Mouse (Mus musculus) cerebral cortex, adult 2 months (tissue): ENCODE results near the gene Ndufaf2.

Source experiments
- WGBS: fragments of 180-500 bp; shearing (Covaris S2); methylation state at CpG from one replicate; pipeline ENCODE4 v1.1.7; 2018; 5-methylcytosine and 5-hydroxymethylcytosine counted together

Ndufaf2 gene

DNA sequence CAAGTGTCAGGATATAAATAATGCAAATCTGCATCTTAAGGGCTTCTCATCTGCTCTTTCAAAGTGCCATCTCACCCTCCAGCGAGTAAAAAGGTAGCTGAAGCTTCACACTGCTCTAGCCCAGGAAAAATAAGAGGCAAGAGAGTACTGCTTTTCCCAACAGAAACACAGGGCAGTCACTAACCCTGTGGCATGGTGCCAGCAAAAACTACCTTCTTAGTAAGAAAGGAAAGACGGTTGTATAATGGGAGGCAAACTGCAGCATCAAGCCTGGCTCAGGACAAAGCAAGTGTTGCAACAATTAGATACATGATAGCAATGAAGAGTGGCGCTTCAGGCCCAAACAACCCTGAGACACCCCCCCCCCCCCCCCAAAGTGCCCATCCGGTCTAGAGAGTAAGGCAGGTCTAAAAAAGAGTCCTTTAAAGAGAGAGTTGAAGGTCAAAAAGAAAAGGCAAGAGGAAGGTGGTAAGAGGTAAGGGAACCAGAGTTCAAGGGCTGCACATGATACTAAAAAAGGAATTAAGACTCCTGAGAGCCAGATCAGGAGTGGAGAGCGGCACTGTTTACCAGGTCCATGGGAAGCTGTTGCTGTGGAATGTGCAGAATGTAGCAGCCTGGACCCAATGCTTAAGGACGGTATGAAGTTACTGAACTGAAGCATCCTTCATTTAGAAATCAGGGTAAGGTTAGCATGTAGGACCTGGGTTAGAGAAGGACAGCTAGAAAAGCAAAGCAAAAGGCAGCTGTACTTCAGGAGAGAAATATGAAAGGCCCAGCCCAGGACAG lies 26.2 kb downstream of the Ndufaf2 start:
- WGBS: 72% methylated on average over 6 of the region's 6 CpGs

DNA sequence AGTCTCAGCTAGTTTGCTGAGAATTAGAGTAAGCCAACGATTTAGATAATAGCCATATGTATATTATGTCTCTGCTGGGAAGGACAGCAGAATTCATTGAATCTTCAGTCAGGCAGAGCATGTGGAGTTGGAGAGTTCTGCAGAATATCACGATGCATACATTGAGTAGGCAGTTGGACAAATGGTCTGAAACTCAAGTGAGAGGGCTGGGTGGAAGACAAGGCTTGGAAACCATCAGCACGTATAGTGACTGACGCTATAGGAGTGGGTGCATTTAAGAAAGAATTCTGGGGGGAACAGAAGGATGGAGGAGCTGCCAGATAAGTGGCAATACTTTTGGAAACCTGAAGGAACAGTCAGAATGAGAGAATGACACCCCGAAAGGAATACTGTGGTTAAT lies 27.7 kb downstream of the Ndufaf2 start:
- WGBS: 57% methylated on average over 5 of the region's 5 CpGs

DNA sequence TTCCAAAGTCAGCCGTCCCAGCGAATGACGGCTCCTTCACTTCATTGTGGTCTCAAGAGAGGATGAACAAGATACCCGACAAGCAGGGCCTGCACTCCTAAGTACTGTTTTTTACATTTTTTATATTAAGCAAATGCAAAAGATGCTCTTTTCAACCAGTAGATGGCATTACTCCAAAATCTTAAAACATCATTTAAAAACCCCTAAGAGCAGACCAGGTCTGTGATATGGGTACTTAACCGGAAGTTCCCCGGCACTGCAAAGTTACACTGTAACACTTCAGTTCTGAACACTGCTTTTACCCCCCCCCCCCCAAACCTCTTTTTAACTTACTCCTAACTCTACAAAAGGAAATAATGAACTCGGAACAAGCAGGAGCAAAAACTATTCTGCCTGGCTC lies 29.4 kb downstream of the Ndufaf2 start:
- 41% methylated on average over 7 of the region's 7 CpGs for WGBS

DNA sequence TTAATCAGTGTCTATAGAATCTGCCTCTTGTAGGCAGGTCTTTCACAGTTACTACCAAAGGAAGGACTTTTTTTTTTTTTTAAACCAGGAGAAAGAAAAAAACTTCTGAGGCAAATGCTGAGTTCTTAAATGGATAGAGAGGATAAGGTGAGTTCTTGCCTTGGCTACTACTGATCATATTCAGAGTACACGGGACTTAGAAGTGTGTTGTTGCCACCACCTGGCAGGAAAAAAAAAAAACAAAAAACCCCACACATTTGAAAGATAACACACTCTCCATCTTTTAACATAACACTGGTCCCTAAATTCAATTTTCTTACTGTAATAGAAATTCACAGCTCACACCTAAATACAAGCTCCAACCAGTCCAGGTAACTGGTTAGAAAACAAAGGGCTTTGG lies 30.5 kb downstream of the Ndufaf2 start:
- WGBS: 40% methylated on average over 1 of the region's 1 CpGs

DNA sequence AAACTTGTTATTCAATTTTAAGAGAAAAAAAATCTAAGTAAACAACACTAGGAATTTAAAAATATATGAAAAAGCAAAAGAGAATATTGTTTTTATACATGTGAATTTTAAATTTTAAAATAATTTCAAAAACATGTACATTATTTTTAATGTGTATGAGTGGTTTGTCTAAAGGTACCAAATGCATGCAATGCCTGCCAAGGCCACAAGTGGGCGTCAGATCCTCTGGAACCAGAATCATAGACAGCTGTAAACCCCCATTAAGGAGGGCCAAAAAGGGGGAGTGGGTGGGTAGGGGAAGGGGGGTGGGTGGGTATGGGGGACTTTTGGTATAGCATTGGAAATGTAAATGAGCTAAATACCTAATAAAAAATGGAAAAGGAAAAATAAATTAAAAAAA lies 31.3 kb downstream of the Ndufaf2 start:
- WGBS: 9% methylated on average over 1 of the region's 1 CpGs

DNA sequence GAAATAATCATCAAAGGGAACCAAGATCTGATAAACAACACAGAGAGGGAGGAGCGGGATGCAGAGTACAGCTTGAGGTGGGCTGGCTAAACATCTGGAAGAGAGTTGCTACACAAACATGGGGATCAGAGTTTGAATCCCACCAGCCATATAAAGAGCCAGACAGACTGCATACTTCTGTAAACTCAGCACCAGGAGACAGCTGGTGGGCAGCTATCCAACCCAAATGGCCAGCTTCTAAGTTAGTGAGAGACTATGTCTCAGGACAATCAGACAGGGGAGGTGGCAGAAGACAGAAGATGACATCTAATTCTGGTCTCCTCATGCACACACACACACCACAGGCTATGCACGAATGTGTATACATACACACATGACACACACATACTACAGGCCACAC lies 32.2 kb downstream of the Ndufaf2 start:
- 85% methylated on average over 2 of the region's 2 CpGs for WGBS

DNA sequence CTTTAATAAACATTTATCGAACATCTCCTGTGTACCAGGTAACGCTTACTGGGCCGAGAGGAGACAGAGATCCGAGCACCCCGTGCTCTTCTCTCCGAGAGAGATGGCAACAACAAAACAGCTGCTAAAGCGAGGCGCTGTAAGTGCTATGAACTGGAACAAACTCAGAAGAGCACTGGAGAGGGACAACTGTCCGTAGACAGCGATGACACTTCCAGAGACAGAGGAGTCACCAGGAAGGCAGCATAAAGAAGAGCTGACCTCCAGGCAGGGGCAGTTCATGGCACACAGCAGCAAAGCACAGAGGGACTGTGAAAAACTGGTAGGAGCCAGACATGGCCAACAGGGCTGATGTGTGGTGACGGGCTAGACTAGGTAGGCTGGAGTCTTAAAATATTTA lies 34.3 kb downstream of the Ndufaf2 start:
- 86% methylated on average over 11 of the region's 11 CpGs for WGBS

DNA sequence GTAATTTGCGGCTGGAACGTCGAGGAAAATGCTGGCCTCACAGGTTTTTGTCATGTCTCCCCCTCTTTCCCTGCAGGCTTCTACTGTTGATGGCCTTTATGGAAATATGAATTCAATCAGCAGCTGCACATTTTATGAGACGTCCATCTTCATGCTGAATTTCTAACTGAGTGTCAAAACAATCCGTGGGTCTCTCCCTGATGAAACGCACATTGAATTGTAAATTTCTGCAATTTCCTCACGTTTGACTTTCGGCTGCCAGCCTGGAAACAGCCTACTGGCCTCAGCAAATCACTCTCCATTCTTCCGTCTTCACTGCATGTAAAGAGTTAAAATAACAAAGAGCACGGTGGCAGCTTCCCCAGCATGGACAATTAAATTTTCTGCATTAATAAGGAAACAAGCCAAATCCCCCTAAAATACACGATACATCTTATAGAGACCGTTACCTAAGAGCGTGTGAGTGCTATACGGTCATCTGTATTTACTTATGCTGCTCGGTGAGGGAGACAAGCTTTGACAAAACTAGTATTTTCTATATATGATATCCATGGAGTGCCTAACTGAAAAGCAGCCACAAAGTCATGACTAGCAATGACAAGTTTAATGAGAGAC lies 35.2 kb downstream of the Ndufaf2 start:
- WGBS: 61% methylated on average over 15 of the region's 15 CpGs

DNA sequence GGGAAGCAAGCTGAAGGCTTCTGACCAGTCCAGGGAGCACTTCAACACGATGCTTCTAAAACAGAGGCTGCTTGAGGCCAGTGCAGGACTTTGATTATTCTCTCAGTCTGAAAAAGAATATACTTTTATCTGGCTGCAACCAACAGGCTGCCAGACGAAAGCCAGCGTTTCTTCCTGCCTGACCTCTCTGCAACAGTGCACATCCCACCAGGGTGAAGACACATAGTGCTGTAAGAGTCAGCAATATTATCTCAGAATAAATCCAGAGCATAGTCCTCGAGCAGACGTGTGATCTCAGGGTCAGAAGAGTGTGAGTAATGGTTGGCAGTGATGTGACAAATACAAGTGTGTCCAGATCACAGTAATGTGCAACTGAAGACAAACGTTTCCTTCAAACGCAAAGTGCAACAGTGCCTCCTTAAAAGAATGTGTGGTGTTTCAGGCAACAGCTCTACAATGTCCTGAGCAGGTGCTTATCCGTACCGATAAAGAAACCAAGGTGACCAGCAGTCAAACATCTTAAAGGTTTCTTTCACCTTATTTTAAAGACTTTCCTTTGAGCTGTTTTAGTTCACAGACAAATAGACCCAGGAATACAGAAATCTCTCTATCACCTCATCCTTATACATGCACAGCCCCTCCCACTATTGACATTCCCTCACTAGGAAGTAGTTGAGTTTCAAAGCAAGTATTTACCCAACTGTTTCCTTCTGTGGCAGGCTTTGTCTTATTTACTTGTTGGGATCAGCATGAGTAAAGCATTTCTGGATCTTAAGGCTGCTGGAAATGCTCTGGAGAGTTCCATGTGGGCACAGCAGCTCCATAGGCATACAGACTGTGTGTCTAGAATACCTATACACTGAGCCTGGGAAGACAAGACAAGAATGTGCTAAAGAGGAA lies 38.8 kb downstream of the Ndufaf2 start:
- 75% methylated on average over 9 of the region's 9 CpGs for WGBS

DNA sequence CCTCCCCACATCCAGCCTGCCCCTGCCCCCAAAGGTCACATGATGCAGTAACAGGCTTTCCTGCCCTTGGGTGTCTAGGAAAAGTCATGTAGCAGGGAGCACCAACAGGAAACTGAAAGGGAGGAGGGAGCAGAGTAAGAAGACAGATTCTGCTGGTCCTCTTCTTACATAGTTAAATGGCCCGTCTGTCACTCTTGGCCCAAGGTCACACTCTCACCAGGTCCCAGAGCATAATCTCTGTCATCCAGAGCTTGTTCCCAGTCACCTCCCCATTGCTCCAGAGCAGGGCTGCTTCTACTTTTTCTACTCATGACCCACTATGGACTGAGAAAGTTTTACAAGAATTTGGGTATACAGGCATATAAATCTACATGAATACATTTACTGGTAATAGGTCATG lies 40.2 kb downstream of the Ndufaf2 start:
- 81% methylated on average over 1 of the region's 1 CpGs for WGBS

DNA sequence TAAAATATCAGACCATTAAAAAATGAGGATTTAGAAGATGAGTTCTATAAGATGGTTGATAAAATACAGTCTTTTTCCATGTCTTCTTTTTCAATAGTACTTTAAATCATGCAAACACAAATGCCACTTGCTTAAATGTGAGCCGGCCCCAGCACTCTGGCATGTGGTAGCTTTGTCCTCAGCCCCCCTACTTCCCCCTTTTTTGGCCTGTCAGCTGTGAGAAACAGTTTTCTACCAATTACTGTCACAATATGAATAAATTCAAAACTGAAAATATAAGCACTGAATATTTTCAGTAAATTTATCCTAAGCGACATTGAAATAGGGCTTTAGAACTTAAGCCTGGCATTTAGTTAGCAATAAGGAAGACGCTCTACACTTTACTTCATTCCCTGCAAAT lies 44.2 kb downstream of the Ndufaf2 start:
- 77% methylated on average over 3 of the region's 3 CpGs for WGBS

DNA sequence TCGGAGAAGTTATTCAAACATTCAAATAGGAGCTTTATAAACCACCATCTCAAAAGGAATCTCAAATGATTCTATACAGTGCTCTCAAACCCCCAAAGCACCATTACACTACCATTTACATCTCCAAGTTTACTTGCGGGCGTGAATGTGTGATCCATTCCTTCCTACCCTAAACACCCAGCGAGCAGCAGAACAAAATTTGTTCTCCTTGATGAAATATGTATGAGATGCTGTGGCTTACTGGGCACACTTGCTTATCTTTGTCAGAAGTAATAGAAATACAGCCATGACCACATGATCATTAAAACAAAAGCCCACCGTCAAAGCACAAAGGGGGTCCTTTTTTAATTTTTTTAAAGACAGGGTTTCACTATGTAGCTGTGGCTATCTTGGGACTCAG lies 44.9 kb downstream of the Ndufaf2 start:
- 62% methylated on average over 5 of the region's 5 CpGs for WGBS

DNA sequence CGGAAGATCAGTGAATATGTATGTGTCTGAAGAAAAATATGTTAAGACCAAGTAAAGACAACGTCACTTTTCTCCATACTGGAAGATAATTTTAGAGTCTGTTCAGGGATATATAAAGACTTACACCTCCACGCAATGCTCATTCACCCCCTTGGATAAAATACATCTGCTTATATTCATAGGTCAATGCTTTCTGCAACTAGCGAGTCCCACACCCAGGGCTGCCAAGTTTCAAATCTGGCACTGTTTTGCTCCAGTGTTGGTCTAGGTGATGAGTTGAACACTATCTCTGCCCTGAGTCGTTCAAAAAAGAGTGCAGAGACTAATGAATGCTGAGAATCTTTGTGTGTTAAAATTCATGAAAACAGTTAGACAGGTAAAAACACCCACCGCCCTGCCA lies 47.5 kb downstream of the Ndufaf2 start:
- WGBS: 59% methylated on average over 6 of the region's 6 CpGs

DNA sequence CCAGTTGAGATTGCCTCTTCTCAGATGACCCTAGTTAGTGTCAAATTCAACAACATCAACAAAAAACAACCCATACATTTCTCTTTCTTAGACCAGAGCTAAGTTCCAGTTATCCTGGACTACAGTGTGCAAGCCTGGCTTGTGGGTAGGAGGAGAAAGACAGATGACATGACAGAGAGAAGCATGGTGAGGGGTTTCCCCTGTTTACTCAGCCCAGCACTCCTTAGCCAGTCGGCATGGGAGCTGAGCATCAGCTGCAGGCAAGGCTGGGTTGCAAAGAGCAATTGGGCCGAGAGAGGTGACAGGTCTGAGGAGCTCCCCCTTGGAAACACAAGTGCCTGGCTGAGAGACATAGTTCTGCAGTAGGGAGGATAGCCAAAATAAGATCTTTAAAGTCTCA lies 57.7 kb downstream of the Ndufaf2 start:
- 79% methylated on average over 2 of the region's 2 CpGs for WGBS

DNA sequence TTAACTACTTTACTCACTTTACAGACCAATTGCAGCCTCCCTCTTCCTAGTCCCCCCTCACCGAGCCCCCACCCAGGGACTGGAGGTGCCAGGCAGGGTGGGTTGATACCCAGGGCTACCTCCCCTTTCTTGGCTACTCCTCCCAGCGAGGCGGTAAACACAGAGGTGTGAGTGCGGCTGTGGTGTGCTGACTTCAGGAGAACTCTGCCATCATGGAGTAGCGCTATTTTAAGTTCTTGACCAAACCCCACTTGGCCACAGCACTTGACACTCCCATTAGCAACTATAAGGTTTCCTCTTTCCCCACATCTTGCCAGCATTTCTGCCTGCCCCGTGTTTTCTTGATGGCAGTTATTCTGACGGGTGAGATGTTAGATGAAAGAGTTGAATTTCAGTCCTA lies 62.0 kb downstream of the Ndufaf2 start:
- WGBS: 87% methylated on average over 7 of the region's 7 CpGs

DNA sequence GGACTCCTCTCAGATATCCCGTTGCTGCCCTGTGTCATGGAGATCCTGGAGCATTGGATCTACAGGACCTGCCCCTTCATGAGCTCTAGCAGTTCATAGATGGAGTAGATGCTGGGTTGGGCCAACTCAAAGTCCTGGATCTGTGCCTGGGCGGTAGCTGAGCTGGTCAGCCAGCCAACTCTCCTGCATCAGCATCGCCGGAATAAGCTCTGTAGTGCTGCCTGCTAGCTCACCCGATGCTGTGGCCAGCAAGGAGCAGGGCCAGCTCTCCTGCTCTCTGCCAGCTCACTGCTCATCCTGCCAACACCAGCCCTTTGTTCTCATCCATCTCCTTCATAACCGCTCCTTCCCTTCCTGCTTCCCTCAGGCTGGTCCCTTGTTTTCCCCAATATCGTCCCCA lies 62.8 kb downstream of the Ndufaf2 start:
- 47% methylated on average over 7 of the region's 7 CpGs for WGBS

DNA sequence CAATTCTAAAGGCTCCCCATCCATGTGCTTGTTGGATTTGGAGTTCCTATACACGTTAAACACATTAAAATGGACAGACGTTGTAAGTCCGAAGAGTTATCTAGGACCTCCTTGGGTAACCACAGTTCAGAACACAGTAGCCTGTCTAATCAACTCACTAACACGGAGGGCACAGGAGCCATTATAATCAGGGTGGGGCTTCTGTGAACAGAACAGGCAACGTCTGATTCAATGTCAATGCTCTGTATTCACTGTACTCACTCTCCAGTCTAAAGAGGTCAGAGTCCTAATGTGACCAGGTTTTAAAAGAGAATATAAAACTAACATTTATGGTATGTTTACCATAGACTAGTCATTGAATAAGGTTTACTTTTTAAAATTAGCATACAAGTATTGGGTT lies 63.7 kb downstream of the Ndufaf2 start:
- WGBS: 94% methylated on average over 5 of the region's 5 CpGs

DNA sequence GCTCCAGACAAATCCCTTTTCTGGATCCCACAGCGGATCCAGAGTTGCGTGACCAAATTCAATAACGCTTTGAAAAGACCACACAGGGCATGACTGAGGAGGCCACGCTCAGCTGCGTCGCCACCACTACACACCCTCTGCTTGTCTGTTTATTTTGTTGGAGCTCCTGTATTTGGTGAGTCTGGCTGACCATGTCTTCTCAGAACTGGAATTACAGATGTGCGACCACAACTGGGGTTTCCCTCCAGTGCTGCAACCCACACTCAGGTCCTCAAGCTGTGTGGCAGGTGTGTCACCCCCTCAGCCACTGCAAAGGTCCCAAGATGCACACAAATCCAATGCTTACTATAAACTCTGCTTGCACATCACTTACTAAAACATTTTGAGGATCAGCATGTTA lies 66.1 kb downstream of the Ndufaf2 start:
- WGBS: 95% methylated on average over 7 of the region's 7 CpGs

DNA sequence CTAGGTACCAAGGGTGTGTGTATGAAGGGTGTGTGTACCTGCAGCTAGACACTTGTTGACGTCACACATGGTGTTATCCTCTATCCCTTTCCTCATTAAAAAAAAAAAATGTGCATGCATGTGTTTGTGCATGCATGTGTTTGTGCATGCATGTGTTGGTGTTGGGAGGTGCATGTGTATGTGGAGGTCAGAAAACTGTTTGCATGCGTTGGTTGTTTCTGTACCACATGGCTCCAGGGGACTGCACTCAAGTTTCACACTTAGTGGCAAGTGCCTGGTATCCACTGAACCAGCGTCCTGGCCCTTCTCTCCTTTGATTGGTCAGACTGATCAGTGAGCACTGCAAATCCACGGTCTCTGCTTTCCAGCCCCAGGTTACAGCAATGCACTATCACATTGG lies 71.7 kb downstream of the Ndufaf2 start:
- WGBS: 89% methylated on average over 4 of the region's 4 CpGs

DNA sequence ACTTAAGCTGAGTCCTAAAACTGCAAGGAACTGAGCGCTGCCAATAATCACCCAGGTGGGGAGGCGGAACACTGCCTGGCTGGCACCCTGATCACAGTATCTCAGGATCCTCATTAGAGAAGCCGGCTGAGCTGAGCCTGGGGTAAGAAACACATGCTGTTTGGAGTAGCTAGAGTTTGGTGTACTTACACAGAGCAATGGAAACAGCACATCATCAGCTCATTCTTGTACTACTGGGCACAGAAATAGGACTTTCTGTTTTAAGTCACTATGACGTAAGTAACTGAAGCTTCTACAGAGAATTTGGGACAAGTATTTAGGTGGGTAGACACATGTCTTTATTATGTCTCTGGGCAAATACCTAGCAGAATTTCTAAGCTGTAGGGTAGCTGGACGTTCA lies 72.4 kb downstream of the Ndufaf2 start:
- 51% methylated on average over 5 of the region's 5 CpGs for WGBS

DNA sequence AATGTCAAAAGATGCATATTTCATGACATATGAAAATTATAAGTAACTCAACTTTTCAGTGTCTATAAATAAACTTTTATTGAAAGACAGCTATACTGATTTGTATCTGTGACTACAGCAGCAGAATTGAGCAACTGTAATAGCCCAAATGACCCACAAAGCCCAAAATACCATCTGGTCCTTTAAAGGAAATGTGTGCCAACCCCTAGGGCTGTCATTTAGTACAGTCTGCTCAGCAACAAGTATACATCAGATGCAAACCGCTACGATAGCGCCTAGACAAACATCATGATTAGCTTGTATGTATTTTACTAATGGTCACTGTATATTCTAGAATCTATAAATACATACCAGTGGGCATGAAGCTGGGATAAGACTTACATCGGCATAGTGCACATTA lies 74.3 kb downstream of the Ndufaf2 start:
- 85% methylated on average over 4 of the region's 4 CpGs for WGBS

DNA sequence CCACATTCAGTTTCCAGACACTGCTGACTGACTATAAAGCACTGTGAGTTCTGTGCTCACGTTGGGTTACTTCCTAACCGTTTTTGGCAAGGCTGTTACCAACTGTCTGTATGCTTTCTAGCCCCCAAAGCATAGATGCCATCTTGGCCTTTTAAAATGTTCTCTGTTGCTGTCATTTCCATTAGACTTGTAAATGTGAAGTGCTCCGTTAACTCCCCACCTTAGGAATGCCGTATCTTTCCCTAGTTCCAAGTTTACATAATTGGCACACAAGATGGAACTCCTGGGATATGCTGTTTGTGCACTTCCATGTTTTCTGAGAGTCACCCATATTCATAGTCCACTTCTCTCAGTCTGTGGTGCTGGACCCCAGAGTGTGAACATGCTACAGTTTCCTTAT lies 80.5 kb downstream of the Ndufaf2 start:
- 65% methylated on average over 4 of the region's 4 CpGs for WGBS

DNA sequence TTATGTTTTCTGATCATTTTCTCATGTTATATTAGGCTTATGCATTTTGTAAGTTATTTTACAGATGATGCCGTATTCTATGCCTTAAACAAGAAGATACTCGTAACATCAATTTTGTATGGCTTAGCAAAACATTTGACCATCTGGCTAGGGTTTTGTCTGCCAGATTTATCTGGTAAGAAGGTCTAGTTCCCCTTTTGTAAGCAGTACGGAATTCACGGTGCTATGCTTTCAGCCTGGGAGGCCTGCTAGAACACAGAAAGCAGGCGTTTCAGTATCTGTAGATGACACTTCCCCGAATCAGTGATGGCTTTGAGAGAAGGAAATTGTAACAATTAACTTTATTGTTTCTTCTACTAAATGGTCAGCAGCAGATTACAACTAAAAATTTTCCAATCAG lies 80.9 kb downstream of the Ndufaf2 start:
- 42% methylated on average over 6 of the region's 6 CpGs for WGBS
